Mouse (Mus musculus) neural tube, embryonic 15.5 days (tissue): ENCODE results near the gene Abca17. TPM values are rescaled to one million over a fixed set of nuclear protein-coding genes. Genes with fewer than 3 reads are reported as not detected.

Experiments used
- ATAC-seq: fragments of 200-750 bp; cut with Nextera tagmentation; 2 replicates; pipeline ENCODE4 v1.8.0; 2017; ENCODE audit warnings: mild to moderate bottlenecking, moderate TSS enrichment, moderate library complexity; ENCODE audit not compliant: low FRiP score
- H3K27ac ChIP-seq: fragments of 300-500 bp; sonication (generic); replicated peaks from 2 replicates; pipeline ENCODE4 v1.5.1; 2015; ENCODE audit warnings: mild to moderate bottlenecking, inconsistent platforms
- H3K27me3 ChIP-seq: fragments of 300-500 bp; sonication (generic); replicated peaks from 2 replicates; pipeline ENCODE4 v1.6.1; 2015; ENCODE audit warnings: inconsistent platforms
- H3K36me3 ChIP-seq: fragments of 300-500 bp; sonication (generic); 2 replicates; pipeline ENCODE4 v1.6.1; 2015; ENCODE audit warnings: inconsistent platforms
- H3K4me1 ChIP-seq: fragments of 300-500 bp; sonication (generic); 2 replicates; pipeline ENCODE4 v1.6.1; 2015; ENCODE audit warnings: inconsistent platforms
- H3K4me2 ChIP-seq: fragments of 300-500 bp; sonication (generic); 2 replicates; pipeline ENCODE4 v1.6.1; 2015; ENCODE audit warnings: inconsistent platforms, mild to moderate bottlenecking, moderate library complexity
- H3K4me3 ChIP-seq: fragments of 300-500 bp; sonication (generic); replicated peaks from 2 replicates; pipeline ENCODE4 v1.5.1; 2015; ENCODE audit warnings: mild to moderate bottlenecking, inconsistent platforms
- H3K9ac ChIP-seq: fragments of 300-500 bp; sonication (generic); replicated peaks from 2 replicates; pipeline ENCODE4 v1.6.1; 2015; ENCODE audit warnings: mild to moderate bottlenecking, inconsistent platforms
- H3K9me3 ChIP-seq: fragments of 300-500 bp; sonication (generic); replicated peaks from 2 replicates; pipeline ENCODE4 v1.6.1; 2016; ENCODE audit warnings: inconsistent platforms
- WGBS: fragments of 180-500 bp; shearing (Covaris S2); methylation state at CpG from one replicate; pipeline ENCODE4 v1.1.7; 2015; ENCODE audit warnings: mixed read lengths; 5-methylcytosine and 5-hydroxymethylcytosine counted together
- microRNA-seq: library from miRNA; unstranded; fragments of <30 nt; microRNA quantifications from one replicate; pipeline ENCODE4, GENCODE M21; 2017
- polyA plus RNA-seq: library from polyadenylated mRNA; unstranded; fragments of >200 nt; fragmentation: Nextera tagmentation; extraction: Ambion mirVana; gene quantifications from 2 replicates; pipeline ENCODE4 v1.2.1, GENCODE M21; 2015

Gene Abca17
- polyA plus RNA-seq, 1 experiment from 2014 or later, result 0.70 TPM

DNA sequence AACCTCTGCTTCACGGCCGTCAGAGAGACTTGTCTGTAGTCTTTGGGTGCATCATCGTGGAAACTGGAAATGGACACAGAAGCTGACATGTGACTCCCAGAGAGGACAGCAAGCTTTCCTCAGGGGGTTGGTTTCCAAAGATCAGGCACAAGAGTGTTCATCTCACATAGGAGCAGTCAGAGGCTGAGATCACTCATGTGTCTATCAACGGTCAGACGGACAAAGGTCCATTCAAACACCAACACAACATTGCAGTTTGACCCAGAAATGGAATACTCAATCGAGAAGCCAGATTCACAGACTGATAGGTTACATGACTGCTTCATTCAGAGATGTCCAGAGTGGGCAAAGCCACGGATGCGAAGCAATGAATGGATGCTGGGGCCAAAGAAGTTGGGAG, 124.1 kb downstream of the Abca17 start:
- Histone ChIP-seq H3K36me3 (peaks cover 44% of the 10 kb centered on the region), H3K27ac (no peak overlapping the region), H3K4me1 (no peaks in the 10 kb centered on the region), H3K4me2 (no peak overlapping the region), H3K9ac (no peak overlapping the region), H3K9me3 (no peaks in the 10 kb centered on the region), H3K4me3 (no peak overlapping the region), H3K27me3 (no peaks in the 10 kb centered on the region)
- ATAC-seq, result no peak
- 92% methylated on average over 8 of the region's 8 CpGs for WGBS

DNA sequence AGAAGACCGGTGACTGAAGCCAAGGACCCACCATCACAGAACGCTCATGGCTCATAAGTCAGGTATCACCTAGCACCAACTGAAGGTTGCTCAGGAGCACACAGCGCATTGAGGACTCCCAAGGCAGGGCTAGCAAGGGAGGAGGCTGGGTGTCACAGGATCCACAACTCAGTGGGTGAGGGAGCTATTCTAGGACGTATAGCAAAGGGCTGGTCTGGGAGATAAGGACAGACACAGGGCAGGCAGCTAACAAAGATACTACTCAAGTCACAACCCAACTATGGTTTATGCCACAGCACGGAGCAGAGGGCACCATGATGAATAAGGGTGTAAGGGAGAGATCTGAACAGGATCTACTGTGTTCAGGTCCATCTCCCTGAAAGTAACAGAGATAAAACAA, 125.0 kb downstream of the Abca17 start:
- 96% methylated on average over 5 of the region's 5 CpGs for WGBS
- peaks cover 40% of the 10 kb centered on the region for H3K36me3 ChIP-seq
- H3K27me3 ChIP-seq, result no peaks in the 10 kb centered on the region
- no peak overlapping the region for H3K4me2 ChIP-seq
- no peak for ATAC-seq
- H3K4me1 ChIP-seq, result peaks cover 4% of the 10 kb centered on the region; the same call in 1 of the 2 replicates
- no peaks in the 10 kb centered on the region for H3K9me3 ChIP-seq
- no peak overlapping the region for H3K4me3 ChIP-seq
- H3K27ac ChIP-seq, result no peak overlapping the region
- H3K9ac ChIP-seq, result no peak overlapping the region

DNA sequence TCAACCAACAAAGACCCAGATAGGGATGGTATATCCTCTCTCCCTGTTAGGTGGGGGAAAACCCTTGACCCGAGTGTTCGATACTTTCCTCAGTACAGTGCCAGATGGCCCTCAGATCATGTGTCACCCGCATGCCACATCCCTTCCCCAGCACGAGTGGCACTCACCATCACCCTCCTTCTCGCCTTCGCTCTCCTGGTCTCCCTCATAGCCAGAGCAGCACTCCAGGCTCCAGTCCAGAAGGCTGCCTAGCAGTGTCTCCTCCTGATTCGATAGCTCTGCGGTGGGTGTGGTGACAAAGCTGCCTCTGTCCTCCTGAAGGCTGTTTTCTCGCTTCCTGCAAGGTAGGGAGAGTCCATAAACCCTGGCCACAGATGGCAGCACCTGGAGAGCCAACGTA, 126.1 kb downstream of the Abca17 start:
- Histone ChIP-seq H3K4me3 (no peak overlapping the region), H3K9me3 (no peaks in the 10 kb centered on the region), H3K36me3 (peaks cover 36% of the 10 kb centered on the region), H3K4me1 (peaks cover 11% of the 10 kb centered on the region), H3K27me3 (no peaks in the 10 kb centered on the region), H3K9ac (no peak overlapping the region), H3K4me2 (no peak overlapping the region), H3K27ac (no peak overlapping the region)
- 94% methylated on average over 10 of the region's 10 CpGs for WGBS
- no peak for ATAC-seq

DNA sequence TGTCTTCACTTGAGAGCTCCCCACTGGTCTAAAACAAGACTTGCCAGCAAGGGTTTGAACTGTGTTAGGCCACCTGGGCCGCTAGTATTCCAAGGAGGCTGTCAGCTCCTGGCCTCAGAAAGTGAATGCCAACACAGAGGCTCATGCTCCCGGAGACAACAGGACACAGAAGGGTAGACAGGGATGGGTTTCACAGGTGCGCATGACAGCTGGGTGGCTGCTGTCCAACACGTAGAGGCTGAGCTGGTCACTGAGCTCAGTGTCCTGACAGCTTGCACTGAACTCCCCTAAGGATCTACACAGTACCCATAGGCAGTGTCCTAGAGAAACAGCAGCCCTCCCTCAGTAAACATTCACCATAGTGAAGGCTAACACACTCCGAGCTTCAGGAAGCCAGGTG, 127.4 kb downstream of the Abca17 start:
- no peak for ATAC-seq

DNA sequence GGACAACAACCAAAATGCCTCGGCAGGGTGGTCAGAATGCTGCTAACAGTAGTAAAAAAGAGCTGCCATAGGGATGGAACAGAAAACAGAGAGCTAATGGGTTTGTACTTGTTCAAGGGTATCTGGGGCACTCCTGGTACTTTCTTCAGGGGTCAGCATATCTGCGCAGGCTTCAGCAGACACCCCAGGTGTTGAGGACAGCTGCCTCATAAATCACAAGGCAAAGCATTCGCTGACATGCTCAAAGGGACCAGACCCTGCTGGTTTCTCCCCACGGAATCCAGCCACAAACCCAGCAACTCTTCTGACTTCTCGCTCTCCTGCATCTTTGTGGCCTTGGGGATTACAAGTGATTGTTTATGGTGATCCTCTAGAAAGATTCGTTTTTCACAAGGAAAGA, 128.2 kb downstream of the Abca17 start:
- Histone ChIP-seq H3K4me2 (no peak overlapping the region), H3K9ac (no peak overlapping the region), H3K36me3 (peaks cover 35% of the 10 kb centered on the region), H3K4me1 (peaks cover 20% of the 10 kb centered on the region), H3K4me3 (no peak overlapping the region), H3K27ac (no peak overlapping the region), H3K9me3 (no peaks in the 10 kb centered on the region), H3K27me3 (no peaks in the 10 kb centered on the region)
- WGBS, result 78% methylated on average over 6 of the region's 6 CpGs
- no peak for ATAC-seq

More for the DNA sequence above, 127.4 kb downstream of the Abca17 start:
- H3K9me3 ChIP-seq, result no peaks in the 10 kb centered on the region
- H3K36me3 ChIP-seq, result peaks cover 36% of the 10 kb centered on the region
- 96% methylated on average over 5 of the region's 5 CpGs for WGBS
- no peak overlapping the region for H3K27ac ChIP-seq
- H3K27me3 ChIP-seq, result no peaks in the 10 kb centered on the region
- peaks cover 20% of the 10 kb centered on the region for H3K4me1 ChIP-seq
- H3K9ac ChIP-seq, result no peak overlapping the region
- no peak overlapping the region for H3K4me3 ChIP-seq
- no peak overlapping the region for H3K4me2 ChIP-seq

DNA sequence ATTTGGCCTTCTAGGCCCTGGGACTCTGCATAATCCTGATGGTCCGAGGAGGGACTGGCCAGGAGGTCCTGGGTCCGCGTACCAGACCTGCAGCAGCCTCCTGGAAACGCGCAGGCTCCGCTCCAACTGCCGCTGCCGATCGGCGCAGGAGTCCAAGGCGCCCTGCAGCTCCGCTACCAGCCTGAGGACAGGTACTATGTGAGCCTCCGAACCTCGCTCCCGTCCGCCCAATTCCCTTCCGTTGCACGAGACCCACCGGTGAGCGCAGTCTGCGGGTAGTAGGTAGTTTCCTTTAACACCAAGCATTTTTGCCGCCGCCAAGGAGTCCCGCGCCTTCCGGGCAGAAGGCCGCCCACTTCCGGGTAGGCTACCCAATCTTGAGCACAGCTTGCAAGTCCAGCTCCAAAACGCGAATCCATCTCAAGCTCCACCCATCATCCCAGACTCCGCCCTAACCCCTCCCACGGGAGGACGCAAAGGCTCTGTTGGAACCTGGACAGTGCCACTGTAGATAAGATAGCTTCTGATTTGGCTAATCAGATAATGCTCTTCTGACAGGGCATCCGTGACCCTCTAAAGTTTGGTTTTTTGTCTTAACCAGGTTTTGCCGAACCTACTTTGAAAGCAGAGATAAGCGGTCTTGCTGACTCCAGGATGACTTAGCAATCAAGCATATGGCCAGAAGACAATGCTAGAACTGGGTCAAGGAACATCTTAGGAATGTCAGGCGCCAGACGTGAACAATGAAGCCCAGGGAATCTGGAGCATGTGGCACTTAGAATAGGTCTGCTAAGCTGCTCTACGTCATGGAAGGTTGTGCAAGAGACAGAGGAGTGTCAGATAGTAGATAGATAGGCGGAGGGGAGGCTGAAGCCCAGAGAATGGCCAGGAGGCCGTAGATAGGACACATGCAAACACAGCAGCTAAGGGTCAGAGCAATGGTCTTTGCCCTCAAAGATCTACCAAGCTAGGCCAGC, 130.1 kb downstream of the Abca17 start, which contains the start of gene Tedc2:
TSS of gene Tedc2 (minus strand) at position 417 of the 977 bp plus-strand sequence.
- peak within 1 kb of the TSS; percentile 87 for H3K4me2 ChIP-seq
- WGBS, result 5% methylated on average over 41 of the region's 41 CpGs
- no peaks in the 10 kb centered on the region for H3K27me3 ChIP-seq
- ATAC-seq, result peak; percentile 94
- peak within 1 kb of the TSS; percentile 75 for H3K27ac ChIP-seq
- peaks cover 20% of the 10 kb centered on the region for H3K4me1 ChIP-seq
- H3K36me3 ChIP-seq, result peaks cover 37% of the 10 kb centered on the region
- H3K4me3 ChIP-seq, result peak within 1 kb of the TSS; percentile 77
- peak within 1 kb of the TSS; percentile 66 for H3K9ac ChIP-seq
- H3K9me3 ChIP-seq, result no peaks in the 10 kb centered on the region

DNA sequence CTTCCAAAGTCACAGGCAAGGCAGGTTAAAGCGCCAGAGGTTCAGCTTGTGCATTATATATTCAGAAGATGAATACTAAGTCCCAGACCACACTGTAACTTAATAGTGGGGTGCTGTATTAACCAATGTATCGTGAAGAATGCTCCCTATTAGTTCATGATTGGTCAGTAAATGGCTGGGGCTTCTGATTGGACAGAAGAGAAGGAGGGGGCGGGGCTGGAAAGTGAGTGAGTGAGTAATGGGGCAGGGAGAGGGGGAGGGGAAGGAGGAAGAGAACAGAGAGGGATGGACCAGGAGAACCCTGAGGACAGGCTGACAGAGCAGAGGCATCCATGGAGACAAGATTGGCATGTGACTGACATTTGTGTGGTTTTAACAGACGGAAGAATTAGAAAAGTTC, 134.0 kb downstream of the Abca17 start:
- no peaks in the 10 kb centered on the region for H3K9me3 ChIP-seq
- peaks cover 29% of the 10 kb centered on the region for H3K4me1 ChIP-seq
- H3K36me3 ChIP-seq, result peaks cover 27% of the 10 kb centered on the region
- H3K27ac ChIP-seq, result no peak overlapping the region
- whole genome bisulfite sequencing, result 71% methylated on average over 4 of the region's 4 CpGs
- no peaks in the 10 kb centered on the region for H3K27me3 ChIP-seq
- ATAC-seq, result no peak
- no peak overlapping the region for H3K4me3 ChIP-seq
- no peak overlapping the region for H3K9ac ChIP-seq
- no peak overlapping the region for H3K4me2 ChIP-seq

Small RNA genes lying within 50 kb of the gene (microRNA-seq; reads per million reads assigned to microRNA genes)
- gene Gm24427, result not detected
- not detected for gene Mir5134
- gene Mir6965, result 0.52 reads per million

Other genes with a start within 250 kb of the Abca17 start
- 63.9 and 68.9 TPM in 2 replicates for gene Pdpk1, start 200.1 kb downstream of the Abca17 start, polyA plus RNA-seq
- 35.7 and 37.8 TPM in 2 replicates for gene Amdhd2, start 187.3 kb downstream of the Abca17 start, polyA plus RNA-seq
- 1,457 and 1,659 TPM in 2 replicates for gene Atp6v0c, start 181.4 kb downstream of the Abca17 start, polyA plus RNA-seq
- 21.0 and 24.0 TPM in 2 replicates for gene Tbc1d24, start 145.5 kb downstream of the Abca17 start, polyA plus RNA-seq
- 5.9 and 6.0 TPM in 2 replicates for gene Ntn3, start 141.5 kb downstream of the Abca17 start, polyA plus RNA-seq
- 8.8 and 10.7 TPM in 2 replicates for gene Tedc2, start 130.2 kb downstream of the Abca17 start, polyA plus RNA-seq
- 13.4 and 26.3 TPM in 2 replicates for gene Ccnf, start 99.6 kb downstream of the Abca17 start, polyA plus RNA-seq
- gene Abca3, start 882 bp upstream of the Abca17 start, polyA plus RNA-seq, result 25.5 and 29.4 TPM in 2 replicates
- gene Rnps1, start 63.5 kb upstream of the Abca17 start, polyA plus RNA-seq, result 289 and 293 TPM in 2 replicates
- 51.5 and 58.8 TPM in 2 replicates for gene Eci1, start 75.6 kb upstream of the Abca17 start, polyA plus RNA-seq
- gene Dnase1l2, start 92.0 kb upstream of the Abca17 start, polyA plus RNA-seq, result 5.4 and 8.7 TPM in 2 replicates
- 46.3 and 49.5 TPM in 2 replicates for gene E4f1, start 119.2 kb upstream of the Abca17 start, polyA plus RNA-seq
- 76.1 and 79.7 TPM in 2 replicates for gene Pgp, start 119.3 kb upstream of the Abca17 start, polyA plus RNA-seq
- 0.73 TPM in 1 of 2 replicates, not detected in the other for gene Bricd5, start 122.8 kb upstream of the Abca17 start, polyA plus RNA-seq
- 29.5 and 33.1 TPM in 2 replicates for gene Mlst8, start 128.0 kb upstream of the Abca17 start, polyA plus RNA-seq
- 42.7 and 53.4 TPM in 2 replicates for gene Caskin1, start 137.5 kb upstream of the Abca17 start, polyA plus RNA-seq
- 83.2 and 89.4 TPM in 2 replicates for gene Traf7, start 176.9 kb upstream of the Abca17 start, polyA plus RNA-seq
- gene Rab26, start 183.1 kb upstream of the Abca17 start, polyA plus RNA-seq, result 6.1 and 9.1 TPM in 2 replicates
- 31.2 and 31.7 TPM in 2 replicates for gene Pkd1, start 198.8 kb upstream of the Abca17 start, polyA plus RNA-seq